Mouse (Mus musculus) kidney, postnatal 36 days (tissue): ENCODE measurements around the gene Sept1.
"Not testable (repeated sequence)": the region's sequence is repeated elsewhere in the genome, so short reads cannot be mapped to it uniquely, and the experiment has no call there.

ENCODE experiments used
- DNase-seq, 2 experiments: peaks; one replicate each; pipeline ENCODE4 v3.0.0; 2021 to 2022; ENCODE audit warnings: mixed read lengths in 2 of 2

Gene Sept1

DNA sequence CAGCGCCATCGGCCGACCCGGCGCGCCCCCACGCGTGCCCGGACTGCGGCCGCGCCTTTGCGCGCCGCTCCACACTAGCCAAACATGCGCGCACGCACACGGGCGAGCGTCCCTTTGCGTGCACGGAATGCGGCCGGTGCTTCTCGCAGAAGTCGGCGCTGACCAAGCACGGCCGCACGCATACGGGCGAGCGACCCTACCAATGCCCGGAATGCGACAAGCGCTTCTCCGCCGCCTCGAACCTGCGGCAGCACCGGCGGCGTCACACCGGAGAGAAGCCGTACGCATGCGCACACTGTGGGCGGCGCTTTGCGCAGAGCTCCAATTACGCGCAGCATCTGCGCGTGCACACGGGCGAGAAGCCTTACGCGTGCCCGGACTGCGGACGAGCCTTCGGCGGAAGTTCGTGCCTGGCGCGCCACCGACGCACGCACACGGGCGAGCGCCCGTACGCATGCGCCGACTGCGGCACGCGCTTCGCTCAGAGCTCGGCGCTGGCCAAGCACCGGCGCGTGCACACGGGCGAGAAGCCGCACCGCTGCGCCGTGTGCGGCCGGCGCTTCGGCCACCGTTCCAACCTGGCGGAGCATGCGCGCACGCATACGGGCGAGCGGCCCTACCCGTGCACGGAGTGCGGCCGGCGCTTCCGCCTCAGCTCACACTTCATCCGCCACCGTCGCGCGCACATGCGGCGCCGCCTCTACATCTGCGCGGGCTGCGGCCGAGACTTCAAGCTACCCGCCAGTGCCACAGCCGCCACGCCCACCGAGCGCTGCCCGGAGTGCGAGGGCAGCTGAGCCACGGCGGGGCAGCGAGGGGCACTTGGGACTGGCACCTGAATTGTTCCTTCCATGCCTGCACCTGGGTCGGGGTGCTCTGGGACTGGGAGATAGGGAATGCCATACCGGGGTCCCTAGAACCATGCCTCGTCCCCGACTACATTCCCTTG, 21.2 kb upstream of the Sept1 start:
- peak; percentile 95 to 97 for DNase-seq

DNA sequence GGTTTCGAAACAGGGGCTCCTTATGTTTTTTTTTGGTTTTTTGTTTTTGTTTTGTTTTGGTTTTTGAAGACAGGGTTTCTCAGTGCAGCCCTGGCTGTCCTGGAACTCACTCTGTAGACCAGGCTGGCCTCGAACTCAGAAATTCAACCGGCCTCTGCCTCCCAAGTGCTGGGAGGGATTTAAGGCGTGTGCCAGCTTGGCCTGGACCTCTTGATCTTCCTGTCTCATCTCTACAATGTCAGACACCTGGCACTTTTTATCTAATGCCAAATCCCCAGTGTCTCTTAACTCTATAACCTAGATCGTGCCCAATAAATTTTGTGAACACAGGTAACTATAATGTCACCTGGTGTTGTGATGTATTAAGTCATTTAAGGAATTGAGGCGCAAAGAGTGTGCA, 20.4 kb upstream of the Sept1 start:
- DNase-seq: no peak

DNA sequence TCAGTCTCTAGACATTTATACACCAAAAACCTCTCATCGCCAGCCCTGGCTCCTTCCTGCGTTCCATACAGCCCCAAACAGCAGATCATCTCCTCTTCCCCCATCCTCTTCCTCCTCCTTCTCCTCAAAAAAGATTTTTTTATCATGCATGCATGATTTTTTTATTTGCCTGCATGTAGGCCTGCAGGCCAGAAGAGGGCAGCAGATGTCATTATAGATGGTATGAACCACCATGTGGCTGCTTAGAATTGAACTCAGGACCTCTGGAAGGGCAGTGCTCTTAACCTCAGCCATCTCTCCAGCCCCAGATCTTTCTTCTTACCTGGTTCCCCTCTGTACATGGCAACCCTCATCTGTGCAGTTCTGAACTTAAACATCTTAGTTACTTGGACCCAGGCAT, 19.5 kb upstream of the Sept1 start:
- peak in 1 of 2 experiments; percentile 58 for DNase-seq

DNA sequence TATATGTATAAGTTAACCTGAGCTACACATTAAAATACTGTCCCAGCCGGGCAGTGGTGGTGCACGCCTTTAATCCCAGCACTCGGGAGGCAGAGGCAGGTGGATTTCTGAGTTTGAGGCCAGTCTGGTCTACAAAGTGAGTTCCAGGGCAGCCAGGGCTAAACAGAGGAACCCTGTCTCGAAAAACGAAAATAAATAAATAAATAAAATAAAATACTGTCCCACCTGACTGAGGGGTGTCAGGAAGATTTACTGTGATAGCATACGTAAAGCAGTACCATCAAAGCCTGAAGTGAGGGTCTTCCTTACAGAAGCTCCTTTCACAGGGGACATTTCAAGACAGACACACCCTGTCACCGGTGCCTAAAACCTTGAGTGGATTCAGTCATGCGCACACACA, 17.6 kb upstream of the Sept1 start:
- not testable (repeated sequence) for DNase-seq

DNA sequence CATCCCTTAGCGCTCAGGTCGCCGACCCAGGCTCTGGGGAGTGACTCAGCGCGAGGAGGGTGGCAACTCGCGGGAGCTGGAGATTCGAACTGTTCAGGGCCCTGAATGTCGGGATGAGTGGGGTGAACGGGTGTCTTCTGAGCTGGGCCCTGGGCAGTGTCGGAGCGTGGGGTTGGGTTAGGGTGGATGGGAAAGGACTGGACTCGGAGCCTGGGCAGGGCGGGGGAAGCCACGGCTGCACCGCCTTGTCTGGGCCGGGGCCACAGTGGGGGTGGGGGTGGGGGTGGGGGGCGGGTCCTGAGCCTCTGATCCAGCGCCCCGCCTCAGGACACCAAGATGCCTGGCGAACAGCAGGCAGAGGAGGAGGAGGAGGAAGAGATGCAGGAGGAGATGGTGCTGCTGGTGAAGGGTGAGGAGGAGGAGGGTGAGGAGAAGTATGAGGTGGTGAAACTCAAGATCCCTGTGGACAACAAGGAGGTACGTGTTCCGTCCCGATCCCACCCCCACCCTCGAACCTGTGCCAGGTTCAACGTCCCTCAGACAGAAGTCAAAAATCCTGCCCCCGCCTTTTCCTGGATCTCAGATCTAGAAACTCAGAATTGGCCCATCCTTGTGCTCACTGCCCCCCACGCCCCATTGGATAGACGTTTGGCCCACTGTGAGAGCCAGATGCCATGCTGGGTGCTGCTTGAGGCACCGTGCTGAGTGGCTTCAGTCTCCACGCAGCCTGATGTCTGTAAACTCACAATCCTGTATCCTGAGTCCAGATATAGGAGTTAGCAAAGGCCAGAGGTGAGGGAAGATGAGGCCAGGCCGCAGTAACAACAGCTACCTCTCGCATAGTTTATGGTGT, 12.0 kb upstream of the Sept1 start:
- peak; percentile 52 to 72 for DNase-seq

DNA sequence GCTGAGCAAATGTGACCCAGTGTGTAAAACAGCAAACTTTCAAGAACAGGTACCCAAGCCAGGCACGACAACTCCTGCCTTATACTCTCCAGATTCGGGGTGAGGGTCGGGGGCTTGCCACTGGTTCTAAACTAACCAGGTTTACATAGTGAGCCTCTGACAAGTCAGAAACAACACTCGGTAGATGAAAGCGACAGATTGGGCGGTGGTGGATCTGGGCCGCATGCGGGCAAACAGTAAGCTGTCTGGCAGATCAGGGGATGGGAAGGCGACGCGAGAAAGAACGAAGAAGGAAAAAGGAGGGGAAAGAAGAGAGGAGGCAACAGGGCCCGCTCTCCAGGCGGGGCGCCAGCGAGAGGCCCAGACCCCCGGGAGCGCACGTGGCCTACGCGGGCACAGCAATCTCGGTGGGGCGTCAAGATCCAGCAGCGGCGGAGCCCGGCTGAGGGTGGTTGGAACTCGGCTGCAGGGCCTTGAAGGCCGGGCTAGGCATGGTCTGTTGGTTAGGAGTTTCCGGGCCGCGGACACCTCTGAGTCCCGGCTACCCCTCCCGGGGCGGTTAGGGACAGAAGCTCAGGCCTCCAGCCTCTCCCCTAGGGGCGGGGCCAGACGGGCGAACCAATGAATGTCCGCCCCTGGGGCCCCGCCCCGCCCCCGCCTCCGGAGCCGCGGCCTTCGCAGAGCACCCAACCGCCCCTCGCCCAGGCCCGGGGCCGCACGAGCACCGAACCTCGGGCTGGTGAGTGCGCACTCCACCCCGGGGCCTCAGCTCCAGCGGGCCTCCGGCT, 11.1 kb upstream of the Sept1 start, which contains the start of gene Zfp771:
Gene Zfp771, plus strand, starts transcription at position 405 of the 788 bp plus-strand sequence.
- DNase-seq: peak; percentile 98 to 100

DNA sequence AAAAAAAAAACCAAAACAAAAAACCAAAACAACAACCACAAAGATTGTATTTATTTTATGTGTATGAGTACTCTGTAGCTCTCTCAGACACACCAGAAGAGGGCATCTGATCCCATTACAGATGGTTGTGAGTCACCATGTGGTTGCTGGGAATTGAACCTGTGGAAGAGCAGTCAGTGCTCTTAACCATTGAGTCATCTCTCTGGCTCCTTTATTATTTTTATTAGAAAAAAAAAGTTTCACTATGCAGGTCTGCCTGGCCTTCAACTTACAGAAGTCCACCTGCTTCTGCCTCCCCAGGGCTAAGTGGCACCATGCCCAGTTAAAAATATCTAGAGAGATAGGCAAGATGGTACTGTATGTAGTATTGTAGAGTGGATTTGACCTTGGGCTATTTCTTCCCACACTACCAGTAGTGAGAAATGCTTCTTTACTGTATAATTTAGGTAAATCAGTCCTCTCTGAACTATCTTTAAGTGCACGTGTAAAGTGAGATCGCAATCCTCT, 10.5 kb upstream of the Sept1 start:
- no peak for DNase-seq

DNA sequence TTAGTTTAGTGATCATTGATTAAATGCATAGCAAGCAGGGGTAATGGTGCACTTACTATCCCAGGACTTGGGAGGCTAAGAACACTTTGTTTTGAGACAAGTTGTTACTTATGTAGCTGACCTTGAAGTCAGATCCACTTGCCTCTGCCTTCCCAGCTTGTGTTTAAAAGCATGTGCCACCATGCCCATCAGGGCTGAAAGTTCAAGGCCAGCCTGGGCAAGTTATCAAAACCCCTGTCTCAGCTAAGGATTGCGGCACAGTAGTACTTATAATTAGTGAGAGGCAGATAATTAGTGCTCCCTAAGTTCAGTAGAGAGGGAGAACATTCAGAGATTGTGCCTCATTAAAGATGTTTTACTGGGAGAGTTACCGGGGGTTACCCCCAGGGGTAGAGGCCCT, 1.8 kb upstream of the Sept1 start:
- no peak for DNase-seq

DNA sequence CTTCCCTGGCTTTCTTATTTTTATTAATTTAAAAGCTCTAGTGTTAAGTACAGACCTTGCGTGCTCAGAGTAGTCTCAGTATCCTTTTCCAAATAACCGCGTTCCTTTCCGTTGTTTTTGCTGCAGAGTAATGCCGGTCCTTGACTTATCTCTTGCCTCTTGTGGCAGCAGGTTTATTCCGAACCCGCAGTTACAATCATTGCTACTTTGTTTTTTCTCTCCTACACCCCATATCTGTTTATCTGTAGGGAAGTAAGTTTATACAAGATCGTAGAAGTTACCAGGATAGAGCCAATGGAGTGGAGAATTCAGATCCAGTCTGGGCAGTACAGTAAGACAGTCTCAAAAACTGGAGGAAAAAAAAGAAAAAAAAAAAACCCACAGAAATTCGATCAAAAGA, 835 bp upstream of the Sept1 start:
- no peak for DNase-seq

DNA sequence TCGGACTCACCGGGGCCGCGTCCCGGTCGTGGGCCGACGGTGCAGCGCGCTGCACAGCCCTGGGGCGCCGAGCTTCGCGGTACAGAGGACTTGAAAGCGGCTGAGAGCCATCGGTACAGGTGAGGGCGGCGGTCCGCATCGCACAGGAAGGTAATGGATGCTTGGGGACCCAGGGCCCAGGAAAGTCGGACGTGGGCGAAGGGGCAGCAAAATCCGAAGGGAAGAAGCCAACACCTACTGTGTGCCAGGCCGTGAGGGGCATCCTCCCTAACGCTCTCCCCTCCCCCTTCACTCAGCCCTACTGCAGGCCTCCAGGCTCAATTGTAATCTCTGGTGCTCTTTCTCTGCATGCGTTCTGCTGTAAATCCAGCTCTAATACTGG, 429 bp upstream of the Sept1 start:
- DNase-seq: no peak

DNA sequence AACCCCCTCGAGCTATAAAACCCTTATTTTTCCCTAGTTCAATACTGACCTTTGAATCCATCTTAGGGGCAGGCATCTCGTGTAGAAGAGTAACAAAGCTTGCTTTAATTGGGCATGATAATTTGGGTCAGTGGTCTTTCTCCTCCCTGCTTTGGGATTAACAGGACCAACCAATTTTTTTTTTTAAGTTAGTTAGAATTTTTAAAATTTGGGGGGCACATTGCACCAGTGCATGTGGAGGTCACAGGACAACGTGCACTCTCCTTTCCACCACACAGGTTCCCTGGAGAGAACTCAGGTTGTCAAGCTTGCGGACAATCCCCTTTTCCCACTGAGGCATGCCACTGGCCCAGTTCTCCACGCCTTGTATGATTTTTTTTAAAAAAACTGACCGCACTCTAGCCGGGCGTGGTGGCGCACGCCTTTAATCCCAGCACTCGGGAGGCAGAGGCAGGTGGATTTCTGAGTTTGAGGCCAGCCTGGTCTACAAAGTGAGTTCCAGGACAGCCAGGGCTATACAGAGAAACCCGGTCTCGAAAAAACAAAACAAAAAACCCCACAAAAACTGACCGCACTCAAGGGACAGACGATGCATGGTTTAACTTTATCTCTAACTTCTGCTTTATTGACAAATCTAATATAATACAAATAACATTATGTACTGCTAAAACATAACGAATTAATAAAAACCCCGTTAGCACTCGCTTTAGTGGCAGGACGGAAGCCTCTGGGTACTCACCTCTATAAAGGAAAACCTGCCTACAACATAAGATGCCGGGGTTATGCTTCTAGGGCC, 906 bp downstream of the Sept1 start:
- DNase-seq: no peak

DNA sequence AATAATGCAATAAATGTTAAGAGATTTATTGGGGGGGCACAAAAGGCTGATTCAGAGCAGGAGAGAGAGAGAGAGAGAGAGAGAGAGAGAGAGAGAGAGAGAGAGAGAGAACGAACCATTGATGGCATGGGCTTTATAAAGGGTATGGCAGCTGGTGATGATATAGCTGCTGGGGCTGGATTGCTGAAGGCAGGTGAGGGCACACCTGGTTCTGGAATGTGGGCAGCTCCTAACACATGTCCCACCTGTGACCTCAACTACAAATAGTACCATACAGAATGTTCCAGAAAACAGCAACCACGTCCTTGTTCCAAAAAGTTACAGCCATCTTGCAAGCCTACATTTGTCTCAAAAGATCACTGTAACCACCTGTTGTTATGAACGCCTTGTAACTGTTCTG, 1.6 kb downstream of the Sept1 start:
- no peak for DNase-seq

DNA sequence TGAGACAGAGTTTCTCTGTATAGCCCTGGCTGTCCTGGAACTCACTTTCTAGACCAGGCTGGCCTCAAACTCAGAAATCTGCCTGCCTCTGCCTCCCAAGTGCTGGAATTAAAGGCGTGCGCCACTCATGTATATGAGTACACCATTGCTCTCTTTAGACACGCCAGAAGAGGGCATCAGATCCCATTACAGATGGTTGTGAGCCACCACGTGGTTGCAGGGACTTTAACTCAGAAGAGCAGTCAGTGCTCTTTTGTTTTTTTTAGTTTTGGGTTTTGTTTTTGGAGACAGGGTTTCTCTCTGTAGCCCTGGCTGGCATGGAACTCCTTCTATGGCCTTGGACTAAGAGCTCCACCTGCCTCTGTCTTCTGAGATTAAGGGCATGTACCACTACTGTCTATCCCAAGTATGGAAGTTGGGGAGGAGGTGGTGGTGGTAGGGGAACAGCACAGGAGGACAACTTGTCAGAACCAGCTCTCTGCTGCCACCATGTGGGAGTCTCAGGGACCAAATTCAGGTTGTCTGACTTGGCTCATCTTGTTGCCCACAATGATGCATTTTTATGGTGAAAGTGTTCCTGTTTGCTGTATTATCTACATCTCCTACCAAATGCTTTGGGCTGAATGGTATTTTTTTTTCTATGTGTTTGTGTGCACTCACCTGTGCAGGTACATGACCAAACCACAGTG, 4.2 kb downstream of the Sept1 start:
- DNase-seq: peak; percentile 83 to 94

DNA sequence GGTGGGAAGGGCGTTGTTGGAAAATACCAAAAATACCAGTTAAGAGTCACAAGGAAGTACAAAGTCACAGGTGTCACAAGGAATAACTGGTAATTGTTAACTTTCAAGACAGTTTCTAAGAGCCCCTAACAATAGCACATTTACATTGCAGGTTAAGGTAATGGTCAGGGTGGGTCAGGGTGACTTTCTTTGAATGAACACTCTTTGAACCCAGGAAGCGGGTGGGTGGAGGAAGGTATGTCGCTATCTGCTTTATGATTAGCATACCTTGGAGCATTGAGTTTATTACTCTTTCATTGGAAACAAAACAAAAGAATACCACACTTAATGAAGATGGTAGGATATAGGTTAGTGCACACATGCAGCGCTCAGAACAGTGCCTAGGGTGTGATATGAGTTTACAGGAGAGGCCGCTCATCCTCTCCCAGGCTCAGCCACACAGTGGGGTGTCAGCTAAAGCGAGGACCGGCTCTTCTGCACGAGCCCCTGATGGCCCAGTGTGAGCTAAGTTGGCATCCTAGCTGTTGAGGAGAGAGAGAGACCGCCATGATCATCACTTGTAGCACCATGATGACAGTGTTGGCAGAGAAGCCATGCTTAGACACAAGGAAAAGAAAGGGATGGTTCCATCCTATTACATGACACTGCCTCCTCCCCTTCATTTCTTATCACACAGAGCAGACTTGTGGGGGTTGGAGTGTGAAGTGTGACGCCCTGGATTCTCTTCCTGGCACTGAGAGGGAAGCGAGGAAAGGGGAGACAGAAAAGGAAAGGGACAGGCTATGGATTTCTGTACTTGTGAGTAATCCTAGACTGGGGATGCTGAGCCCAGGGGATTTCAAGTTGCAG, 7.6 kb downstream of the Sept1 start:
- DNase-seq: no peak

DNA sequence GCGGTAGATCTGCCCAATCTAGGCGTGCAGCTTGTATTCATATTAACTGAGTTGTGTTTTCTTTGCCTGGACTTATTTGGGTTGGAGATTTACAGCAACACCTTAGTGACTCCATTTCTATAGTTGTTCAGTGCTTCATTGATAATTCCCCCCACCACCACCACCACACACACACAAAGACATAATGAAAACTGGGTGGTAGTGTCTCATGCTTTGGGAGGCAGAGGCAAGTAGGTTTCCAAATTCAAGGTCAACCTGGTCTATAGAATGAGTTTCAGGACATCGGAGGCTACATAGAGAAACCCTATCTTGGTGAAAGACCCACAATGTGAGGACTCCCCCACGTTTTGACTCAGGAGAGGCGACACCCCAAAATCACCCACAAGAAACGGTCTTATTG, 8.3 kb downstream of the Sept1 start:
- DNase-seq: no peak

DNA sequence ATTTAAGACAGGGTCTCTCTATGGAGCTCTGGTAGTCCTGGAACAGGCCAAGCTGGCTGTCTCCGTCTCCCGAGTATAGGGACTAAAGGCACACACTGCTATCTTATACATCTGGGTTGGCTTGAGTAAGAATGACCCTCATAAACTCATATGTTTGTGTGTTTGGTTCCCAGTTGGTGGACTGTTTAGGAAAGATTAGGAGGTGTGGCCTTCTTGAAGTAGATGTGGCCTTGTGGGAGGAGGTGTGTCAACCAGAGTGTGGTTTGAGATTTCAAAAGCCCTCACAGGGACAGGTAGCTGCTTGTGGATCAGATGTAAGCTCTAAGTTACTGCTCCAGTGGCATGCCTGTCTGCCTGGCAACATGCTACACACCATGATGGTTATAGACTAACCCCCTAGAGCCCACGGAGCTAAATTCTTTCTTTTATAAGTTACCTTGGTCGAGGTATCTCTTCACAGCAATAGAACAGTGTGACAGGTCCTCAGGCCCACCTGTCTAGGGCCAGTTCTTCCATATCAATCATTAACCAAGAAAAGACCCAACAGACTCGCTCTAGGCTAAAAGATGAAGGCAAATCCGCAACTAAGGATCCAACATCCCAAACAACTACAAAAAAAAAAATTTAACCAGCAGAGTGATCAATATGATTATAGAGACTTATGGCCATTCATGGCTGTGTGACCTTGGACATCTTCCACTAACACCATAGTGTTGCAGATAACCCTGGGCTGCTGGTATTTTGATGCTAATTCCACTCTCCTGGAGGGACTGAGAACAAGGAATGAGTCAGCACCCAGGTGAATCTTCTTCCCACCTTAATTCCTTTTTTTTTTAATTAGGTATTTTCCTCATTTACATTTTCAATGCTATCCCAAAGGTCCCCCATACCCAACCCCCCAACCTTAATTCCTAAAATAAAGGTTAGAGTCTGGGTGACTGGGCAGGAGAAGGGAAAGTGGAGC, 9.1 kb downstream of the Sept1 start:
- no peak for DNase-seq

DNA sequence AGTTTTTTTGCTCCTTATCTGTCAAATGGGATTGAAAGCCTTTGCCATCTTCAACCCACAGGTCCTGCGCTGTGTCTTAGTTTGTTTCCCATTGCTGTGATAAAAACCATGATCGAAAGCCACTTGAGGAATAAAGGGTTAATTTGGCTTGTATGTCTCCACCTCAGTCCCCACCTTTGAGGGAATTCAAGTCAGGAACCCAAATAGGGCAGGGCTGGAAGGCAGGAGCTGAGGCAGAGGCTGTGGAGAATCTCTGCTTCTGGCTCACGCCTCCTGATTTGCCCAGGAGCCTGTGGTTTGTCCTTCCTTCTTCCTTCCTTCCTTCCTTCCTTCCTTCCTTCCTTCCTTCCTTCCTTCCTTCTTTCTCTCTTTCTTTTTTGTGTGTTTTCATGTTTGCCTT, 9.8 kb downstream of the Sept1 start:
- no peak for DNase-seq

DNA sequence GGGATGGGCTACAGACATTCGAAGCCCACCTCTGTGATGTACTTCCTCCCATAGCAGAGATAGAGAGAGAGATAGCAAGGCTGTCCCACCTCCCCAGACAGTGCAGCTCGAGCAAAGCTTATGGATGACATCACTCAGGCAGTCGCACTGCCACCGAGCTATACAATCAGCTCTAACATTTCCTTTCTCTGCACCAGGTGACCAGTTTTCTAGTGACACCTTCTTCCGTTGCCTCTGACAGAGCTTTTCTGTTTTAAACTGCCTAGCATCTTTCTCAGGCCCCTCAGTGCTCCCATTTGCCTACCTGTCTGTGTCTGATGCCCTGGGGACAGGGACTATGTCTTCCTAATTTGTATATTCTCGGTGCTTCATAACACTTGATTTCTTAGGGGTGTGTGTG, 12.5 kb downstream of the Sept1 start:
- no peak for DNase-seq

DNA sequence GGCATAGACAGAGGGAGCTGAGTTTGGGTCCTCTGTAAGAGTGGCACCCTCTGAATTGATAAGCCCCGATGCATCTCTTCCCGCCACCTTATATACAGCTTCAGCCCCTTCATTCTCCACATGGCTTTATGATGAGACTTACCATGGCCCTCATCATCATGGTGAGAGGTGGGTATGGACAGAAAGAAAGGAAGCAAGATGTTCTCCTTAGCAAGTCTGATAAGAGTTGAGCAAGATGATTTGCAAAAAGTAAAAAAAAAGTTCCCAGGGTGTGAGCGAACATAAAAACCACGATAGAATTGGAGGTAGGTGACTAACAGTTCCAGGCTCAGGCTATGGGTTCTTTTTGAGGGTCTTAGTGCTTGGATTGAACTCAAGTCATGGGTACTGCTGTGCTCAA, 14.3 kb downstream of the Sept1 start:
- no peak for DNase-seq
